Mouse (Mus musculus) spleen, adult 2 months (tissue): ENCODE measurements around the gene Bok. TPM values are rescaled to one million over a fixed set of nuclear protein-coding genes. Genes with fewer than 3 reads are reported as not detected.
"Not testable (repeated sequence)": the region's sequence is repeated elsewhere in the genome, so short reads cannot be mapped to it uniquely, and the experiment has no call there.

Experiments used
- DNase-seq, 2 experiments: peaks; one replicate each; pipeline versions ENCODE4 v3.0.0 to v3.0.0-alpha.2; 2012 to 2021; ENCODE audit warnings: low spot score in 2 of 2, low read depth in 1 of 2
- H3K27ac ChIP-seq: fragments of 200-500 bp; 2 replicates; pipeline ENCODE4 v1.5.1; 2012; ENCODE audit warnings: low read length, inconsistent platforms; ENCODE audit not compliant: insufficient read depth
- H3K27me3 ChIP-seq: fragments of 200-500 bp; 2 replicates; pipeline ENCODE4 v1.6.1; 2012; ENCODE audit warnings: mild to moderate bottlenecking, moderate library complexity, low read length, inconsistent platforms; ENCODE audit not compliant: control insufficient read depth, insufficient read depth
- H3K36me3 ChIP-seq: fragments of 200-500 bp; 2 replicates; pipeline ENCODE4 v1.6.1; 2012; ENCODE audit warnings: mild to moderate bottlenecking, low read length, inconsistent platforms; ENCODE audit not compliant: control insufficient read depth, insufficient read depth
- H3K4me1 ChIP-seq: fragments of 200-500 bp; 2 replicates; pipeline ENCODE4 v1.6.1; 2011; ENCODE audit warnings: inconsistent platforms; ENCODE audit not compliant: control insufficient read depth, insufficient read depth, insufficient read length
- H3K4me3 ChIP-seq: fragments of 200-500 bp; 2 replicates; pipeline ENCODE4 v1.5.1; 2011; ENCODE audit warnings: mild to moderate bottlenecking, inconsistent platforms; ENCODE audit not compliant: insufficient read depth, insufficient read length; ENCODE audit errors: extremely low read depth
- CTCF ChIP-seq: fragments of 200-500 bp; IDR thresholded peaks from 2 replicates; pipeline ENCODE4 v1.5.1; 2011; ENCODE audit warnings: mild to moderate bottlenecking, inconsistent platforms; ENCODE audit not compliant: insufficient read depth, insufficient read length, insufficient replicate concordance; ENCODE audit errors: extremely low read depth
- POLR2A ChIP-seq: fragments of 200-500 bp; IDR thresholded peaks from 2 replicates; pipeline ENCODE4 v1.6.1; 2011; ENCODE audit warnings: low read depth, low read length, inconsistent platforms
- WGBS: fragments of 180-500 bp; shearing (Covaris S2); methylation state at CpG from one replicate; pipeline ENCODE4 v1.1.7; 2018; 5-methylcytosine and 5-hydroxymethylcytosine counted together
- polyA plus RNA-seq: library from polyadenylated mRNA; depleted of rRNA; stranded (reverse); fragments of >200 nt; gene quantifications from 2 replicates; pipeline ENCODE4 v1.2.3, GENCODE M21; 2012

The Bok gene
- polyA plus RNA-seq, 1 experiment: 37.2 TPM

DNA sequence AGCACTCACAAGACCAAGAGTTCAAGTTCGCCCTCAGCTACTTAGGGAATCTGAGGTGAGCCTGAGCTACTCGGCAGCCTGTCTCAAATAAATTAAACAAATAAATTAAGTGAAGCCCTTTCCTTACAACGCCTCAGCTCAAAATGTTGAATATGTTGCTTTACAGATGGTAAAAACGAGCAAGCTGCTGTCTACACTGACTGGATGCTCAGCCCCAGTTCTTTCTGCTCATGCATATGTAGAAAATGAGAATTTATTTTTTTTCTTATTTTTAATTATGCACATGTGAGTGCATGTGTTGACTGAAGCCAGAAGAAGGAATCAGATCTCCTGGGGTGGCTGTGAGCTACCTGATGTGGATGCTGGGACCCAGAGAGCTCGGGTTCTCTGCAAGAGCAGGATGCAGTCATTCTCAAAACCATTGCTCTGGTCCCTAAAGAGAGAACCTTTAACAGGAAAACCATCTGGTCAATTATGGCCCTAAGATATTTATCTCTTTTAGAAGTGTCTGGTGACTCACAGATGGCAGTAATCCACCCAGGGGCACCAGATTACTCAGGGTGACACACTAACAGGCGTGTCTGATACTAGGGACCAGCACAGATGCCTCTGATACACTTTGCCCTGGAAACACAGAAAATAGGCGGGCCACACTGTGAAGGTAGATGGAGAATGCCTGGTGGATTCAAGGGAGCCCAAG is 29.0 kb upstream of the Bok start:
- TF ChIP-seq POLR2A: no peak
- TF ChIP-seq CTCF: no peak
- H3K4me1 ChIP-seq: no peaks in the 10 kb centered on the region
- H3K4me3 ChIP-seq: no peak overlapping the region
- WGBS: 85% methylated on average over 7 of the region's 7 CpGs
- DNase-seq: no peak
- no peaks in the 10 kb centered on the region for H3K36me3 ChIP-seq
- H3K27ac ChIP-seq: no peak overlapping the region
- no peaks in the 10 kb centered on the region for H3K27me3 ChIP-seq

DNA sequence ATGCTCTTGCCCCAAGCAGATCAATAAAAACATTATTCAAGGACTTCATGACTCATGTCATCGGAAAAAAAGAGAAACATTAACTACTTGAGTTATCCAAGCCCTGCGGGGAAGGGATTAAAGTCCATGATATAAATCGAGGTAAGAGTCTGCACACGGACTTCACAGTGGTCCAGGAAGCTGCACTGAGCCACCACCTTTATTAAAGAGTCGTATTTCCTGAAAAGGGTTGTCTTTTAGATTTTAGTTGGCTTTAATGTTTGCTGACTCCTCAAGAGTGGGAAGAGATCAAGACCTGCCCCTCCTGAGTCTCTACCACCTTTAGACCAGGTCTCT is 28.5 kb upstream of the Bok start:
- WGBS: 86% methylated on average over 5 of the region's 5 CpGs
- H3K36me3 ChIP-seq: no peaks in the 10 kb centered on the region

DNA sequence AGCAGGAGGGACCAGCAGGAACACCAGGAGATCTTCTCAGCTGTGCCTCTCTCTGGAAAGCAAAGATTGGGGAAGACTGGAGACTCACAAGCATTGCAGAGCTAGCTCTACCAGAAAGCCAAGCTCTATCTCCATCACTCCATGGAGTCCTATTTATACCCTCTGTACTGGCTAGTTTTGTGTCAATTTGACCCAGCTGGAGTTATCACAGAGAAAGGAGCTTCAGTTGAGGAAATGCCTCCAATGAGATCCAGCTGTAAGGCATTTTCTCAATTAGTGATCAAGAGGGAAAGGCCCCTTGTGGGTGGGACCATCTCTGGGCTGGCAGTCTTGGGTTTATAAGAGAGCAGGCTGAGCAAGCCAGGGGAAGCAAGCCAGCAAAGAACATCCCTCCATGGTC is 26.9 kb upstream of the Bok start, which contains the start of gene Stk25:
Gene Stk25, minus strand, starts transcription at position 101 of the 400 bp plus-strand sequence.
- DNase-seq, H3K27ac ChIP-seq, H3K4me3 ChIP-seq, H3K36me3 ChIP-seq, H3K4me1 ChIP-seq, H3K27me3 ChIP-seq: not testable (repeated sequence)

More for the DNA sequence above, 28.5 kb upstream of the Bok start:
- no peak for TF ChIP-seq POLR2A
- TF ChIP-seq CTCF: no peak
- no peak overlapping the region for H3K27ac ChIP-seq
- no peak for DNase-seq
- no peaks in the 10 kb centered on the region for H3K27me3 ChIP-seq
- no peaks in the 10 kb centered on the region for H3K4me1 ChIP-seq
- no peak overlapping the region for H3K4me3 ChIP-seq

DNA sequence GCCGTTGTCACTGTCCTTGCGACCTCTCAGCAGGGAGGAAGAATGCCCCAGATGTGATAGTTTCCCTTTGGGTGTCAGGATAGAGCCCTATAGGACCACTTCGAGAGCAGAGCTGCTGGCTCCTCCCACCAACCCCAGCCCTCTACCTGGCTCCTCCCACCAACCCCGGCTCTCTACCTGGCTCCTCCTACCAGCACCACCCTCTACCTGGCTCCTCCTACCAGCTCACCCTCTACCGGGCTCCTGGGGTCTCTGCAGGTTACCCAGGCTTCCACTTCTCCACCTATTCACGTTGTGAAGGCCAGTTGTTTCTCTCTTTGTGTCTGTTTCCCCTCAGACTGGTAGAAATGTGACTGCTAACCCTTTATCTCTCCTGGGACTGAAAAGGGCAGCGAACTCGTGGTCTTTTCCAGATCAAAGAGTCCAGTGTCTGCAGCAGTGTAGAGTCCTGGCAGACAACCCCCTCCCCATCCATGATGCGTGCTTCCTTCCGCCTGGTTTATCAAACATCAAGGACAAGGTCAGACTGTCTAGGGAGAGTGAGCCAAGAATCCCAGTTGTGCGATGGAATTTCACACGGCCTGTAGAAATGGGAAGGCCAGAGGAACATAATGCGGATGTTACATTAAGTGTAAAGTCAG is 17.6 kb upstream of the Bok start:
- Histone ChIP-seq H3K27ac (no peak overlapping the region), H3K36me3 (no peaks in the 10 kb centered on the region), H3K4me1 (peaks cover 3% of the 10 kb centered on the region; the same call in 1 of the 2 replicates), H3K4me3 (no peak overlapping the region), H3K27me3 (no peaks in the 10 kb centered on the region)
- TF ChIP-seq CTCF: no peak
- WGBS: 47% methylated on average over 13 of the region's 13 CpGs
- DNase-seq: peak; percentile 18 to 38

DNA sequence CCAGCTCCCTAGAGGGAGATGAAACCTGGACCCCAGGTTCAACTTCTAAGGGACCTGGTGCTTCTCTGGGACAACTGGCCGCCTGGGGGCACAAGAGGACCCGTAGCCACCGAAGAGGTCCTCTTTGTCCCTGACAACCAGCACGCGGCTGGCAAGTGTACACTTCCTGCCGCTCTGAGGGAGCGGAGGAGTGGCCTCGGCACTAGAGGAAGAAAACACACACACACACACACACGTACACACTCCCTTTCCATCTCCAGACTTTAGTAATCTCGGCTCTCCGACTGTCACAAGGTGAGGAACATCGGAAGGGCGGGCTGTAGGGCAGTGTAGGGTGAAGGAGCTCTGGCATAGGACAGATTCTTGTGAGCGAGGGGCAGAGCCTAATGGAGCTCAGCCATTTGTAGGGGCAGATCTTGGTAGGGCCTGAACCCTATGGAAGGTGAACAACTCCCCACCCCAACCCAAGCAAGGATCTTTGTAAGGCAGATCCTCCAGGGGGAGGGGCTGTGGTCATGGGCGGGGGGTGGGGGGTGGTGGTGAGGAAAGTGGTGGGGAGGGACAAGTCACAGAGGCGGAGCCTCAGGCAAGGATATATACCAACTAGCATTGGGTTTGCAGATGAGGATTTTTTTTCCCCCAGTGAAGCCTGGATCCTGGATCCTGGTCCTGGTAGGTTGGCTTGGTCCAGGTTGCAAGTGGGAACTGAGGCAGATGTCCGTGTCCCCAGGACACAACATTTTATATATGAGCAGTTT is 16.5 kb upstream of the Bok start:
- H3K27ac ChIP-seq: peak overlapping the region; percentile 39
- H3K36me3 ChIP-seq: no peaks in the 10 kb centered on the region
- DNase-seq: peak; percentile 41 to 69
- H3K4me3 ChIP-seq: peak overlapping the region; percentile 55
- 9% methylated on average over 17 of the region's 17 CpGs for WGBS
- H3K27me3 ChIP-seq: no peaks in the 10 kb centered on the region
- peak; percentile 50; the same call in 1 of the 2 replicates for TF ChIP-seq CTCF
- TF ChIP-seq POLR2A: no peak
- peaks cover 3% of the 10 kb centered on the region; the same call in 1 of the 2 replicates for H3K4me1 ChIP-seq

DNA sequence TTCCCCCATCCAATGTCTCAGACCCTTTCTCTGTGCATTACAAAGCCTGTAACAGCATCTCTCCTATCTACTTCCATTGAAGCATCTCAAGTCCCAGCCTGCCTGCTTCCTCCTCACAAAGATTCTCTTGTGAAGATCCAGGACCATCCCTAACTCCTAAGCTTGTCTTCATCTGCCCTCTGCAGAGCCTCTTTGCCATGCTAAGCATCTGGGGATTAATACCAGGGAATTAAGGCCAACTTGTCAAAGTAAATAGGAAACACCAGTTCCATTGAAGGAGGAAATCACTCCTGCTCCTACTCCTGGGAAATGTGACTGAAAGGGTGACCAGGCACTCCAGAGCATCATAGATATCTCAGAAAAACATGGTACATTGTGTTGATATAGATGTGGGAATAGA is 15.5 kb upstream of the Bok start:
- H3K4me1 ChIP-seq: peaks cover 3% of the 10 kb centered on the region; the same call in 1 of the 2 replicates
- DNase-seq: no peak
- no peaks in the 10 kb centered on the region for H3K27me3 ChIP-seq
- H3K36me3 ChIP-seq: no peaks in the 10 kb centered on the region
- no peak for TF ChIP-seq CTCF
- no peak for TF ChIP-seq POLR2A
- no peak overlapping the region for H3K4me3 ChIP-seq
- no peak overlapping the region for H3K27ac ChIP-seq

DNA sequence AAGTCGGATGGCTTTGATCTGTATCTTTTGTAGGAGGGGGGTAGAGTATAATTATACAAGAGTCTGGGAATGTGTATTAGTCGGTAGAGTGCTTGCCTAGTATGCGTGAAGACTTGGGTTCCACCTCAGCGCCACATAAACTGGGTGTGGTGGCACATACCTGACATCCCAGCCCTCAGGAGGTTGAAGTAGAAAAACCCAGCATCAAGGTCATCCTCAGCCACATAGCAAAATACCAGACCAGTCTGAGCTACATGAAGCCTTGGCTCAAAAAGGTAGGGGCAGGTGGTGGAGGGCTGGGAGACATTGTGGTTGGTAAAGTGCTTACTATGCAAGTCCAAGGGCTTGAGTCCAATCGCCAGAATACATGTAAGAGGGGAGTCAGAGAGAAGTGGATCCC is 12.8 kb upstream of the Bok start:
- DNase-seq: no peak
- no peak for TF ChIP-seq CTCF
- no peak for TF ChIP-seq POLR2A
- no peaks in the 10 kb centered on the region for H3K27me3 ChIP-seq
- peaks cover 3% of the 10 kb centered on the region; the same call in 1 of the 2 replicates for H3K4me1 ChIP-seq
- 87% methylated on average over 5 of the region's 5 CpGs for WGBS
- no peaks in the 10 kb centered on the region for H3K36me3 ChIP-seq
- H3K4me3 ChIP-seq: no peak overlapping the region
- no peak overlapping the region for H3K27ac ChIP-seq
